Mouse (Mus musculus): ENCODE data around the gene Adamts9. TPM values are rescaled to one million over a fixed set of nuclear protein-coding genes. Genes with fewer than 3 reads are reported as not detected.

Gene Adamts9
- total RNA-seq, 2 experiments from 2014 or later = 12.6 to 13.2 TPM

- DNase-seq (ENCODE audit: low spot score in 2 of 2) = no peak
Measured at GRCm38 (mm10) chr6:92869582-92870219, 73.6 kb downstream of the Adamts9 start.

DNA sequence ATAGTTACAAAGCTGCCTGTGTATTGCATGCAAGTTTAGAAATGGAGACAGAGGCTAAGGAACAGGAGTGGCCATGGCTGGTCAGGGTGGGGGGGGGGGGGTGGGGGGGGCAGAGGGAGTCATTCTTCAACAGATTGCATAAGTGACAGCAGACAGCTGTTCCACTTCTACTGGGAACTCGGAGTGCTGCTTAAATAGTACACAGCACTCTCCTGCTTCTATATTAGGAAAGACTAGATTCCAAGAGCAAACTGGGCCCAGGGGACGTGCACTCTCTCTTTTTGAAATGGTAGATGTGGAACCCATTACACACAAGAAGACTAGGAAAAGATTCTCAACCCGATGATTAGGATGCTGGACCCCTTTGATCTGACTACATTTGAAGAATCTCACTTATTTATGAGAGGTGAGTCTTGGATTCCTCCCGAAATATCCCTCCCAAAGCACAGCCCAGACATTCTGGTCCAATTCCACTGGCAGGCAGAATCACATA is 74.2 kb downstream of the Adamts9 start, which contains the start of gene Gm15737:
Gm15737 (plus strand) TSS at position 269 of the 493 bp plus-strand sequence.
- peak in 1 of 2 experiments; percentile 8 for DNase-seq (ENCODE audit: low spot score in 2 of 2)

GRCm38 (mm10) chr6:92862599-92862998 is 80.7 kb downstream of the Adamts9 start:
- DNase-seq (ENCODE audit: low spot score in 2 of 2) = no peak

DNA sequence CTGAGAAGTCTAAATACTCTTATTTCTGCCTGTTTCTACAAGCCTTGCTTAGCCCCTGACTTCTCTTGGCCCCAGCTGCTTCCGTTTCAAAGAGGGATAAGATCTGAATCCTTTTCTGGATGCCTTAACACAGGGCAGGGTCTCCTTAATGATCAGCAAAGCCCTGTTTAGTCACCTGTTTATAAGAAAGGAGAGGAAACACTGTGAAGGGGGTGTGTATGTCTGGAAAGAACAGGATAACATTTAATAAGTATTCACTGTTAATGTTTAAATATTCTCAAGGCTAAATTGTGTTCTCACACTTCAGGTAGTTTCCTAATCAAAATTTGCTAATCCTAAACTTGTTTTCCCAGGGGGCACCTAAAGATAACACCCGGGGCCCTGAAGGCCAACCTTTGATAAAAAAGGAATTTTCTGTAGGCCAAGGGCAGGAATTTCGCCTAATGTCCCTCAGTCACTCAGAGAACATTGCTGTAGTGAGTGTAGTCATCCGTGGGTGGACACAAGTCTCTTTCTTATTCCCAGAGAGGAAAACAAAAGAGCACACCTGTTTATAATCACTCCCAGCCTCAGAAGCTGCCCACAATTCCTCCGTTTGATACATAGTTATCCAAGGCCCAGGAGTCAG is 82.9 kb downstream of the Adamts9 start:
- DNase-seq (ENCODE audit: low spot score in 2 of 2) = no peak

GRCm38 (mm10) chr6:92858721-92859510 is 84.4 kb downstream of the Adamts9 start:
- no peak for DNase-seq (ENCODE audit: low spot score in 2 of 2)

DNA sequence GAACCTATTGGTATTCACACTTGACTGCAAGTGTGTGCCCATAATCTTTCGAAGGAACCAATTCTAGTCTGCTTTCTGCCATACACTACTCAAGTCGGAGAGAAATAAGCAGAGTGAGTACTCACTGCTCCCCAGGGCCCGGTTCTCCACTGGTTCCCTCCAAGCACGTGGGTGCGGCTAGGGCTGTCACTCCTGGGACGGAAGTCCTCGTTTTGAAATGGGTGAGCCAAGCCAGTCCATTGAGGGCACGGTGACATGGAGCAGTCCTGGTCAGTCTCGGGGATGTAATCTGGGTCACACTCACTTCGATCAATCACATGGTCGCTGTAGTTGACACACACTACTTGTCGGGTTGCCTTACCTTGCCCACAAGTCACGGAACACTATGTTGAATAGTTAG is 85.5 kb downstream of the Adamts9 start:
- DNase-seq (ENCODE audit: low spot score in 2 of 2) = no peak

DNA sequence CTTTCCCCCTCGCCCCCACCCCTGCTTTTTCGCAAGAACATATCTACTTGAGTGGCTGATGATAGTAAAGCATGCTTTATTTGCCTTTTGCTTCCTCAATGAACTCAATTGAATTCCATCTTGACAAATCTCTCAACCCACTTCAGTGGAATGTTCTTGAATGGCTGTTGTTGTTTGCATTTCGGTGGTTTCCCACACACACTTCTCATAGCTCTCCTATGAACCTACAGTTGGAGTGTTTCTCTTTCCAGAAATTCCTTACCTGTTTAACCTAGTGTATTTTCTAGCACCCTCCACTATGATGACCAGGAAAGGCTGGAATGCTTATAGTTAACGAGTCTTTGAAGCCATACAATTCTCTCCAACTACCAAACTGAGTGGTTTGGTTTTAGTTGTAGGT is 88.4 kb downstream of the Adamts9 start:
- DNase-seq (ENCODE audit: low spot score in 2 of 2) = no peak

GRCm38 (mm10) chr6:92850250-92850649 is 93.0 kb downstream of the Adamts9 start:
- DNase-seq (ENCODE audit: low spot score in 2 of 2) = peak; percentile 53 to 92

GRCm38 (mm10) chr6:92849208-92849607 is 94.1 kb downstream of the Adamts9 start:
- peak in 1 of 2 experiments; percentile 6 for DNase-seq (ENCODE audit: low spot score in 2 of 2)

DNA sequence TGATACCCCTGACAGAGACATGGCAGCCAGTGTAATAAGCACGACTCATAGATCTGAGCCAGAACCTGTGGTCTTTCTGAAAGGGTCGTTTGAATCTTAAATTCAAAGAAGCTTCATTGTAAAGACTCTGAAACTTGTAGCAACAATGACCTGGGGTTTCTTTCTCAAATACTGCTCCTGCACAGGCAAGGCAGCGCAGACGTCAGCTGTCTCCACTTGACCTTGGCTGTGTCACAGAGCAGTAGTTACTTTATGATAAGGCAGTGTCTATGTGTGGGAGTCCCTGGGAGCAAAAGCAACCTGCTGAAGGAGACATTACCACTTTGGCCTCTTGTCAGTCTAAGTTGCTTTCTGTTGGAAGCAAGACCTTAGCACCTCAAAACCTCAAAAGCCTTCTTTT is 96.7 kb downstream of the Adamts9 start:
- DNase-seq (ENCODE audit: low spot score in 2 of 2) = no peak

- peak in 1 of 2 experiments; percentile 12 for DNase-seq (ENCODE audit: low spot score in 2 of 2)
Measured at GRCm38 (mm10) chr6:92845898-92846297, 97.4 kb downstream of the Adamts9 start.

DNA sequence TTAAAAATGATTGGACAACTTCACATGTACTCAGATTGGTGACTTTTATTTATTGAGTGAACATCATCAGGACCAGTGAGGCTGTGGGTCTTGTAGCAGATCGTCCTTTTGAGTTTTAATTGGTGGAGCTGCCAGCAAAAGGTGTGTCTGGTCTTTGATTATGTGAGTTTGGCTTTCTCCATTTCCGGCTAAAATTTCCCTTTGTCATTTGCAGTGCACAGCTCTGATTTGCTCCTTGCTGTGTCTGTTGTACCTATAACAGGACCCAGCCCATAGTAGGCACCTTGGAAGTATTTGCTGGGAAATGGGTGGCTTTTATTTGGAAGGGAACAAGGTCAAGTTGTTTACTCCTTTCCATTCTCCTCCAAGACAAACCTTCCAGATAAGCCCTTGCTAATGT is 99.8 kb downstream of the Adamts9 start:
- DNase-seq (ENCODE audit: low spot score in 2 of 2) = no peak

- no peak for DNase-seq (ENCODE audit: low spot score in 2 of 2)
Measured at GRCm38 (mm10) chr6:92842000-92842399, 101.3 kb downstream of the Adamts9 start.

DNA sequence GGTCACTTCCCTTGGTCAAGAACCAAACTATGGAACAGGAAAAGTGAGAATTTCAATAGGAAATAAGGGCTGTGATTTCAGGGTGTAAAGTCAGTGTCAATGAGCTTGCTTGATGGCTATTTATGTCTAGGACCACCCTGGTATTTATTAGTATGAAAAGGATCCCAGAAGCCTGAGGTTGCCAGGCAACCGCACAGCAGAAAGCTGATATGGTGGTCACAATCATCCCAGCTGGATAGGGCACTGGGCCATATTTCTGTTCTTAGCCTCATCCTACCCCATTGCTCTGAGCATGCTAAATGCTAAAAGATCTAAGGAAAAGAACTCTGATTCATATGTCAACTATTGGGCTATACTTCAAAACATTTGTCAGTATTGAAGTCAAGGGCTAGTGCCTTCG is 112.2 kb downstream of the Adamts9 start:
- no peak for DNase-seq (ENCODE audit: low spot score in 2 of 2)

- DNase-seq (ENCODE audit: low spot score in 2 of 2) = no peak
Measured at GRCm38 (mm10) chr6:92829148-92829547, 114.1 kb downstream of the Adamts9 start.

DNA sequence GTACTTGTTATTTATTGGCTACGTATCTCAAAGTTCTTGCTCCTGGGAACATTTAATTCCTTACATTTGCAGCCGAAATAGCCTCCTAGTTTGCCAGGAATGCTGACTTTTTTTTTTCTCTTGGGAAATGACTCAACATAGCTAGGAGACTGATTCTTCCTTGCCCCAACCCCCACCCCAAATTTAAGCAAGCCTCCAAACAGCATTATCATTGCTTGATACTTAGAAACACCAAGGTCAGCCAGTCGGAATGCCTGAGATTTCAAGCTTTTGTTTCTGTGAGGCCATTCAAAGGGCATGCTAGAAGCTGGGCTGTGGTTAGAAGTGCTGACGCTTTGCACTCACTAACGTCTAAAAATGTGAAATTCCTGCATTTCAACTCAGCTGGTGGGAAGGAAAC is 115.9 kb downstream of the Adamts9 start:
- DNase-seq (ENCODE audit: low spot score in 2 of 2) = no peak

GRCm38 (mm10) chr6:92826561-92826960 is 116.7 kb downstream of the Adamts9 start:
- DNase-seq (ENCODE audit: low spot score in 2 of 2) = no peak

DNA sequence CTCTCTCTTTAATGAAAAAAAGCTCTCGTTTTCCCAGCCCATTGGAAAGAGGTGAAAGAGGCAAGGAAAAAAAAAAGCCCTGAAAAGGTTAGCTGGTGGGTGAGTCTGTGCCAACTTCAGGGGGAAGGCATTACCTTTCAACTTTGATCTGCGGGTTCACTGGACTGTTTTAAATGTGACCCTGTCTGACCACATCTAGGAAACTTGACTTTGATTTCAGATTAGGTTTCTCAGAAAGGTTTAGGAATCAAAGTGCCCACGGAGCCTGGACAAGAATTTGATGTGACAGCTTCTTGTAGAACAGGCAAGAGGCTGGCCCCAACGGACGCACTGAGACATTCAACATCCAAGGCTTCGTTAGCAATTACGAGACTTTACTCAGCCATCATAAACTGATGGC is 119.3 kb downstream of the Adamts9 start:
- DNase-seq (ENCODE audit: low spot score in 2 of 2) = no peak

GRCm38 (mm10) chr6:92822006-92822405 is 121.3 kb downstream of the Adamts9 start:
- DNase-seq (ENCODE audit: low spot score in 2 of 2) = no peak

- no peak for DNase-seq (ENCODE audit: low spot score in 2 of 2)
Measured at GRCm38 (mm10) chr6:92821606-92822005, 121.7 kb downstream of the Adamts9 start.

DNA sequence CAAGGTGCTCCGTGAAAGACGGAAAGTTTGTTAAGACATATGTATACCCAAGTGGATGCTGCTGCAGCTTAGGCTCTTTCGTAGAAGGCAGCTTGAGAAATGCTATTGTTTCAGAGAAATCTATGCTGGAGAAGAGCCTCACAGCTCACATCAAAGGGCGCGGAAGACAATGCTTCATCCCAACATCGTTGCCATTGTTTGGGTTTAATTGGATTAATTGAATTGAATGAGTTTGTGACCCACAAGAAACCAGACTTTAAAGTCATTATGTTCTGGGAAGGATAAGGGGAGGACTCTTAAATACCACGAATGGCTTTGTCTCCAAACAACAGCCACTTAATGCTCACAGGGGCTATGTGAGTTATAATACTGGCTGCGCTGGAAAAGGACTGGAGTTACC is 125.6 kb downstream of the Adamts9 start:
- DNase-seq (ENCODE audit: low spot score in 2 of 2) = no peak

GRCm38 (mm10) chr6:92816311-92816751 is 127.0 kb downstream of the Adamts9 start, which contains the start of gene A730049H05Rik:
Gene A730049H05Rik, plus strand, starts transcription at chr6:92816478.
- DNase-seq (ENCODE audit: low spot score in 2 of 2) = no peak
